Mouse (Mus musculus): ENCODE results near the gene Ninj1.

DNA sequence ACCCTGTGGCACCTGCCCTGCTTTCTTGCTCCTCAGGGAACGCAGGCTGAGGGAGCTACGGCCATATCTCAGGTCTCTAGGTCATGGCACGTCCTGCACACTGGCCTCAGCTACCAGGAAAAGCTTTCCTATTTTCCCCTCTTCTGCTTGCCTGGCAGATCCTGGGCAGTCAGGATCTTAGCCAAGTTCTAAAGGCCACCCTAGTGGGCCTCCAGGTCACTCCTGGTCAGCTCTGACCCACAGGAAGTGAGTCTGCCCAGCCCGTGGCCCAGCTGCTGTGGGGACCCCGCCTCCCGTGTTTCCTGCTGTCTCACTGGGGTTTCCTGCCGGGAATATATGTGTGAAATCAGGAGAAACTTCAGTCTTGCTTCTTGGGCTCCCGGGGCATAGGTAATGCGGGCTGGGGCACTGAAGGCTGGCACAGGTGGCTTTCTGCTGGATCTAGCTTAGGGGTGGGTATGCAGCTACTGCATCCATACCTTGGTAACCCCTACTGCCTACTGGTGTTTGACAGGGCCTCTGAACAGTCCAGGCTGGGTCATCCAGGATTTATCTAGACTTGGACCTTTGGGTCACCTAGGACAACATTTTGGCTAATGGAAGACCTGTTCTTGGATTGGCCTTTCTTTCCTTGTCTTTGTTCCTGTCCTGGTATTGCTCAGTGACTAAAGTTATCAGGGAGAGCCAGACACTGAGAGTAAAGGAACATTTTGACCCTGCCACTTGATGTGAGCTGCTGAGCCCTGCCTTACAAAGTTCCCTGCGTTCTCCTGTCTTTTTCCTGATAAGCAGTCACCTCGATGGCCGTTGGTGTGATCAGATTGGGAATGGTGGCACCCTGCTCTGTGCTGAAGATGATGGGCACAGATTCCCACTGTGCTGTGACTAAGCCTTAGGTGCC is 2.9 kb downstream of the Ninj1 start:
- TF ChIP-seq CTCF (IDR thresholded peaks at IDR 0.05; ENCODE audit: control insufficient read depth, insufficient read depth, insufficient read length) (no peak), MYOG (IDR thresholded peaks at IDR 0.05; ENCODE audit: control insufficient read depth, extremely low read depth, insufficient read length) (no peak), MYOD1 (IDR thresholded peaks at IDR 0.05; ENCODE audit: control insufficient read depth, insufficient read length, low read depth) (no peak), MAX (IDR thresholded peaks at IDR 0.05) (no peak), USF1 (IDR thresholded peaks at IDR 0.05; ENCODE audit: low read depth) (no peak), CEBPB (IDR thresholded peaks at IDR 0.05; ENCODE audit: low read depth) (no peak)

All from C2C12 (cell line).